In genomic region chr12:46507829-46508228, GRCm38 (mm10) we compare ENCODE assay signal across 24 mouse cellular contexts.
"Had no signal": no experiment of that assay in that cellular context is flagged by ENCODE, and none has a peak within 500 bp of the region (broad histone marks: within the 10 kb centered on the region; RNA-seq: fewer than 3 reads in every experiment).

No protein-coding gene starts in this region.

- H3K36me3 ChIP-seq: heart, embryonic 10.5 days; heart, embryonic 12.5 days; hindbrain, embryonic 10.5 days; hindbrain, embryonic 12.5 days; kidney, embryonic 15.5 days; limb, embryonic 13.5 days had no signal

- H3K4me2 ChIP-seq: heart, embryonic 12.5 days; hindbrain, embryonic 12.5 days; hindbrain, embryonic 14.5 days; kidney, embryonic 15.5 days; limb, embryonic 13.5 days had no signal

- DNase-seq: gastrocnemius, adult 2 months; gastrocnemius, postnatal 10 days; gastrocnemius, postnatal 25 days; heart, postnatal 10 days; heart, postnatal 4 days; kidney, adult 11 months; kidney, adult 2 months; kidney, adult 9 months; kidney, postnatal 14 days; kidney, postnatal 36 days; layer of hippocampus, adult 9-11 months; layer of hippocampus, postnatal 36 days; left cerebral cortex, postnatal 4 days had no signal

- H3K27ac ChIP-seq: gastrocnemius, adult 2 months; heart, embryonic 10.5 days; hindbrain, embryonic 10.5 days; hindbrain, embryonic 12.5 days; hindbrain, embryonic 14.5 days; kidney, embryonic 15.5 days; kidney, postnatal 0 days; limb, embryonic 13.5 days had no signal

- H3K9ac ChIP-seq: heart, embryonic 12.5 days; hindbrain, embryonic 12.5 days; hindbrain, embryonic 14.5 days; kidney, embryonic 15.5 days; limb, embryonic 13.5 days had no signal

- H3K9me3 ChIP-seq: heart, embryonic 10.5 days; heart, embryonic 12.5 days; hindbrain, embryonic 10.5 days; hindbrain, embryonic 12.5 days; kidney, embryonic 15.5 days; limb, embryonic 13.5 days had no signal

- ATAC-seq: forebrain, embryonic 16.5 days; hindbrain, embryonic 16.5 days; intestine, embryonic 16.5 days had no signal

- H3K4me3 ChIP-seq: gastrocnemius, adult 2 months; heart, embryonic 10.5 days; heart, embryonic 12.5 days; hindbrain, embryonic 10.5 days; hindbrain, embryonic 12.5 days; kidney, embryonic 15.5 days; limb, embryonic 13.5 days had no signal

- H3K27me3 ChIP-seq: heart, embryonic 12.5 days; hindbrain, embryonic 12.5 days; kidney, embryonic 15.5 days; limb, embryonic 13.5 days had no signal

- H3K4me1 ChIP-seq: heart, embryonic 10.5 days; heart, embryonic 12.5 days; hindbrain, embryonic 10.5 days; hindbrain, embryonic 12.5 days; kidney, embryonic 15.5 days; limb, embryonic 13.5 days had no signal
